Mouse (Mus musculus) small intestine, adult 2 months (tissue): Measurements from ENCODE around the gene Tap2. TPM values are rescaled to one million over a fixed set of nuclear protein-coding genes. Genes with fewer than 3 reads are reported as not detected.

Experiments
- H3K27ac ChIP-seq: fragments of 200-500 bp; 2 replicates; pipeline ENCODE4 v1.5.1; 2012; ENCODE audit warnings: low read depth, low read length, control low read depth, inconsistent platforms; ENCODE audit not compliant: insufficient read depth
- H3K27me3 ChIP-seq: fragments of 200-500 bp; 2 replicates; pipeline ENCODE4 v1.6.1; 2012; ENCODE audit warnings: mild to moderate bottlenecking, moderate library complexity, low read length, inconsistent platforms; ENCODE audit not compliant: control insufficient read depth, insufficient read depth
- H3K36me3 ChIP-seq: fragments of 200-500 bp; 2 replicates; pipeline ENCODE4 v1.6.1; 2012; ENCODE audit warnings: mild to moderate bottlenecking, low read length, control low read depth, inconsistent platforms; ENCODE audit not compliant: control insufficient read depth, insufficient read depth
- H3K4me1 ChIP-seq: fragments of 200-500 bp; 2 replicates; pipeline ENCODE4 v1.6.1; 2012; ENCODE audit warnings: low read length, inconsistent platforms, mixed read lengths; ENCODE audit not compliant: control insufficient read depth, insufficient read depth, insufficient read length
- H3K4me3 ChIP-seq: fragments of 200-500 bp; 2 replicates; pipeline ENCODE4 v1.5.1; 2012; ENCODE audit warnings: low read depth, mild to moderate bottlenecking, control low read depth, inconsistent platforms, low read length, moderate library complexity
- CTCF ChIP-seq: fragments of 200-500 bp; IDR thresholded peaks from 2 replicates; pipeline ENCODE4 v1.5.1; 2012; ENCODE audit warnings: low read depth, mild to moderate bottlenecking, control low read depth, inconsistent platforms, low read length, moderate library complexity, mixed read lengths; ENCODE audit not compliant: insufficient replicate concordance, insufficient read length; ENCODE audit errors: extremely low read depth
- POLR2A ChIP-seq: fragments of 200-500 bp; IDR thresholded peaks from 2 replicates; pipeline ENCODE4 v1.6.1; 2012; ENCODE audit warnings: low read depth, mild to moderate bottlenecking, control low read depth, inconsistent platforms, low read length, moderate library complexity
- WGBS: fragments of 180-500 bp; shearing (Covaris S2); methylation state at CpG from one replicate; pipeline ENCODE4 v1.1.7; 2018; 5-methylcytosine and 5-hydroxymethylcytosine counted together
- polyA plus RNA-seq: library from polyadenylated mRNA; depleted of rRNA; stranded (reverse); fragments of >200 nt; gene quantifications from 2 replicates; pipeline ENCODE4 v1.2.3, GENCODE M21; 2012

Gene Tap2
- polyA plus RNA-seq, 1 experiment = 66.1 TPM

DNA sequence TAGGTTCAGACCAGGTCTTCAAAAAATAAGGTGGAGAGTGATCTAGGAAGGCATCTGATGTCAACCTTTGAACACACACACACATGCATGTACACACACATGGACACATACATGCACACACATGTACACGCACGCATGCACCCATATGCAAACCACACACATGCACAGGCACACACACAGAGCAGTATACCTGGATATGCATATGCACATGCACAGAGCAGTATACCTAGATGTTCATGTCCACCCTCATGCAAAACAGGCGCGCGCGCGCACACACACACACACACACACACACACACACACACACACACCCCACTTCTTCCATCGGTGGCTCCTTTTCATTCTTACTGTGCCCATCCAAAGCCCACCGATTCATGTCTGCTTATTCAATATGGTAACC, 4.5 kb downstream of the Tap2 start:
- WGBS = 95% methylated on average over 9 of the region's 9 CpGs
- Histone ChIP-seq H3K4me3 (no peak overlapping the region), H3K27ac (no peak overlapping the region), H3K36me3 (peaks cover 23% of the 10 kb centered on the region), H3K27me3 (no peaks in the 10 kb centered on the region), H3K4me1 (peaks cover 14% of the 10 kb centered on the region)
- TF ChIP-seq POLR2A = no peak
- no peak for TF ChIP-seq CTCF

DNA sequence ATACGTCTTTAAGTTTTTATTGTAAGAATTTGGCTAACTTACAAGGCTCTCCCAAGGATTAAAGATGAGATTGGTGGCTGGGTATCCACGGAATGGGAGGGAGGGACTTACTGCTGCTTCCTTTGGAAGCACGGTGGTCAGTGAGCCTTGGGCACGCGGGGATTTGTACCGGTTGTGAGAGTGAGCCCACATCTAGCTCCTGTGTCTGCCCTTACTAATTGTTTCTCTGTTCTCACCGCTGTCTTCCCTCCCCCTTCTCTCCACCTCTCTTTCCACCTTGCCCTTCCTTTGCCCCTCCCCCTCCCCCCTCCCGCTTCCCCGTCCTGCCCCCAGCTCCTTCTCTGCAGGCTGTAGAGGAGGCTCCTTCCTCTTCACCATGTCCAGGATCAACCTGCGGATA, 5.1 kb downstream of the Tap2 start:
- H3K4me1 ChIP-seq = peaks cover 14% of the 10 kb centered on the region
- no peak overlapping the region for H3K27ac ChIP-seq
- no peaks in the 10 kb centered on the region for H3K27me3 ChIP-seq
- no peak overlapping the region for H3K4me3 ChIP-seq
- WGBS = 47% methylated on average over 10 of the region's 10 CpGs
- TF ChIP-seq CTCF = no peak
- TF ChIP-seq POLR2A = no peak
- peaks cover 27% of the 10 kb centered on the region for H3K36me3 ChIP-seq

DNA sequence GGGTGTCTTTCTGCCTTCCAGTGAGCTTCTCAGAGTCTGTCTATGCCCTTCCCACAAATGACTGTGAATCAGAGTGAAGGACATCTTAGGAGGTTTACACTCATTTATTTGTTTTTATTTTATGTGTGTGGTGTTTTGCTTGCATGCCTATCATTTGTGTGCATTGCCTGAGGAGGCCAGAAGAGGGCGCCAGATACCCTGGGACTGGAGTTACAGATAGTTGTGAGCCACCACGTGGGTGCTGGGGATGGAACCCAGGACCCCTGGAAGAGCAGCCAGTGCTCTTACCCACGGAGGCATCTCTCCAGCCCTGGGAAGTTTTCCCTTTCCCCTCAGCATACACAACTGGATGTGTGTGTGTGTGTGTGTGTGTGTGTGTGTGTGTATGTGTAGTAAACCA, 6.4 kb downstream of the Tap2 start:
- Histone ChIP-seq H3K36me3 (peaks cover 39% of the 10 kb centered on the region), H3K4me1 (peaks cover 11% of the 10 kb centered on the region; the same call in 1 of the 2 replicates), H3K4me3 (no peak overlapping the region), H3K27me3 (no peaks in the 10 kb centered on the region), H3K27ac (no peak overlapping the region)
- 54% methylated on average over 3 of the region's 3 CpGs for WGBS
- TF ChIP-seq CTCF (peak; percentile 38; the same call in 1 of the 2 replicates), POLR2A (no peak)

DNA sequence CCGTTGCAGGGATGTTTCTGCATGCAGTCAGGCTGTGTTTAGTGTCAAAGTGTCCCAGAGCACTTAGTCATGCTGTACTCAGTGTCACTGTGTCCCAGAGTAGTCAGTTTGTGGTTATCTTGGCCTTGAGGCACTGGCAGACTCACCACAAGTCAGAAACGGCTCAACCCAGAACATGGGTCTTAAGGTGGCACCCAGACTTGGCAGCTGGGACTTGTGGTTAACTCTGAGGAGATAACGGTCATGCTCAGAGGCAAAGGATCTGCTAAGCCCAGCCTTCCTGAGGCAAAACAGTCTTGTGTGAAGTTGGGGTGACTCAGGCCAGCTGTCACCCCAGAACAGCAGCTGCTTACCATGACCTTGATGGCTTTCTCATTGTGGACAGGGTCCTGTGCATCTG, 7.3 kb downstream of the Tap2 start:
- H3K4me1 ChIP-seq = peaks cover 7% of the 10 kb centered on the region; the same call in 1 of the 2 replicates
- peaks cover 46% of the 10 kb centered on the region for H3K36me3 ChIP-seq
- WGBS = 49% methylated on average over 3 of the region's 3 CpGs
- no peak overlapping the region for H3K4me3 ChIP-seq
- no peak for TF ChIP-seq CTCF
- no peak for TF ChIP-seq POLR2A
- H3K27ac ChIP-seq = no peak overlapping the region
- no peaks in the 10 kb centered on the region for H3K27me3 ChIP-seq

DNA sequence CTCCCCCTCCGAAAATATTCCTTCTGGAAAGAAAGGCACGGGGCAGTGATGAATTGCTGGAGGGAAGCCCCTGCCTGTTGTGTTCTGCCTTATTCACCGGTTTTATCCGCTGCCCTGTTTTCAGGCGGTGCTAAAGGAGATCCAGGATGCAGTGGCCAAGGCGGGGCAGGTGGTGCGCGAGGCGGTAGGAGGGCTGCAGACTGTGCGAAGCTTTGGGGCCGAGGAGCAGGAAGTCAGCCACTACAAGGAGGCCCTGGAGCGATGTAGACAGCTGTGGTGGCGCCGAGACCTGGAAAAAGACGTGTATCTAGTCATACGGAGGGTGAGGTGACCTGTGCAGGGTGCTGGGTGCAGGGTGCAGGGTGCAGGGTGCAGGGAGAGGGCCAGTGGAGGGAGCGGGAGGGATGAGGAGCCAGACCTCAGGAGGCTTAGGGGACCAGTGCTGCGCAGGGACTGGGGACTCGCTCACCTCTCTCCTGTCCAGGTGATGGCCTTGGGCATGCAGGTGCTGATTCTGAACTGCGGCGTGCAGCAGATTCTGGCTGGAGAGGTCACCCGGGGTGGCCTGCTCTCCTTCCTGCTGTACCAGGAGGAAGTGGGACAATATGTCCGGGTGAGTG, 8.5 kb downstream of the Tap2 start:
- Histone ChIP-seq H3K27ac (no peak overlapping the region), H3K4me3 (no peak overlapping the region), H3K27me3 (no peaks in the 10 kb centered on the region), H3K4me1 (peaks cover 4% of the 10 kb centered on the region; the same call in 1 of the 2 replicates), H3K36me3 (peaks cover 54% of the 10 kb centered on the region)
- TF ChIP-seq CTCF (no peak), POLR2A (no peak)
- WGBS = 54% methylated on average over 23 of the region's 23 CpGs

DNA sequence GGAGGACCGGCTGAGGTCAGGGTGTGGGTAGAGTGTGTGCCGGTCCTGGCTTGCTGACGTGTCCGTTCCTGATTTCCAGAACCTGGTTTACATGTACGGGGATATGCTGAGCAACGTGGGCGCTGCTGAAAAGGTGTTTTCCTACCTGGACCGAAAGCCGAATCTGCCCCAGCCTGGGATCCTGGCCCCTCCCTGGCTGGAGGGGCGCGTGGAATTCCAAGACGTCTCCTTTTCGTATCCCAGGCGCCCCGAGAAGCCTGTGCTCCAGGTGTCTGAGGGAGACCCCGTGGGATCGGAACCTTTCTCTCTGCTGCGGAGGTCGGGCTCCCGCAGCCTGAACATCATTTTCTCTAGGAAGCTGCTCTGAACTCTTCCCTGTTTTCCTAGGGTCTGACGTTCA, 10.6 kb downstream of the Tap2 start:
- no peaks in the 10 kb centered on the region for H3K27me3 ChIP-seq
- WGBS = 71% methylated on average over 21 of the region's 21 CpGs
- TF ChIP-seq POLR2A = no peak
- no peak for TF ChIP-seq CTCF
- H3K4me3 ChIP-seq = no peak overlapping the region
- no peak overlapping the region for H3K27ac ChIP-seq
- peaks cover 53% of the 10 kb centered on the region for H3K36me3 ChIP-seq
- H3K4me1 ChIP-seq = peaks cover 4% of the 10 kb centered on the region; the same call in 1 of the 2 replicates

DNA sequence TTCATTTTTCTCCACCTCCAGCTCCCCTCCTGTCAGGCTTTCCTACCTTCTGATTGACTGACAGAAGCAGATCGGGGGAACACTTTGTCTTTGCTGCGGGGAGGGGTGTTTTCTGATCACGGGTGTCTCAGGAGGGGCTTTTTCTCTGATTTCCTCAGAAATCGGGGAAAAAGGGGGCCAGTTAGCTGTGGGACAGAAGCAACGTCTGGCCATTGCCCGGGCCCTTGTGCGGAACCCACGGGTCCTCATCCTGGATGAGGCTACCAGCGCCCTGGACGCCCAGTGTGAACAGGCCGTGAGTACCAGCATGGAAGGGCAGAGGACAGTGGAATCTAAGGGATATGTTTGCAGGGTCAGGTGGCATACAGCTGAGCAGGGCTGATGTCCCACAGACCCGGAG, 11.8 kb downstream of the Tap2 start:
- Histone ChIP-seq H3K27ac (no peak overlapping the region), H3K4me1 (peaks cover 4% of the 10 kb centered on the region; the same call in 1 of the 2 replicates), H3K36me3 (peaks cover 46% of the 10 kb centered on the region), H3K4me3 (no peak overlapping the region), H3K27me3 (no peaks in the 10 kb centered on the region)
- WGBS = 89% methylated on average over 12 of the region's 12 CpGs
- TF ChIP-seq POLR2A (no peak), CTCF (no peak)
